Mouse (Mus musculus) left cerebral cortex, adult 8-10 months (tissue): ENCODE results near the gene Olfr282. TPM values are rescaled to one million over a fixed set of nuclear protein-coding genes. Genes with fewer than 3 reads are reported as not detected.

Source experiments
- DNase-seq, 2 experiments: peaks; one replicate each; pipeline ENCODE4 v3.0.0; 2022; ENCODE audit warnings: low spot score in 2 of 2
- total RNA-seq, 4 experiments: library from RNA; stranded (reverse); gene quantifications; 2 replicates each; pipeline ENCODE4 v1.2.4; 2022

The Olfr282 gene
- total RNA-seq, 4 experiments from 2014 or later, result not detected

- no peak for DNase-seq
These were observed 43.9 kb downstream of the Olfr282 start for GRCm38 (mm10) chr15:98474958-98475357.

DNA sequence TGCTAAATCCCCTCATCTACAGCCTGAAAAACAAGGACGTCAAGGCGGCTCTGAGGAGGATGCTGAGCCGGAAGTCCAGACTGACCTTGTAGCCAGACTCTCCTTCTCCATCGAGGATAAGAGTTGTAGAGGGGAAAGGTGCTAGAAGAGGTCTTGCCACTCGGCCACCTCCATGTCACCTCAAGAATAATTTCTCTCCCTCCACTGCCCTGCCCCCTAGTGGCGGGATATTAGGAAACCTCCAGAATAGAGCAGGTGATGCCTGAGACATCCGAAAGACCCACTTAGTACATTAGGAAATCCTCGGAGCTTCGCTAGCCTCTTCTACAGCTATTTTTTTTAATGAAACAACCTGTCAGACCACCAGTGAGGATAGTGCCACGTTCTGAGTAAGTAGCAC, 44.4 kb downstream of the Olfr282 start:
- no peak for DNase-seq

DNA sequence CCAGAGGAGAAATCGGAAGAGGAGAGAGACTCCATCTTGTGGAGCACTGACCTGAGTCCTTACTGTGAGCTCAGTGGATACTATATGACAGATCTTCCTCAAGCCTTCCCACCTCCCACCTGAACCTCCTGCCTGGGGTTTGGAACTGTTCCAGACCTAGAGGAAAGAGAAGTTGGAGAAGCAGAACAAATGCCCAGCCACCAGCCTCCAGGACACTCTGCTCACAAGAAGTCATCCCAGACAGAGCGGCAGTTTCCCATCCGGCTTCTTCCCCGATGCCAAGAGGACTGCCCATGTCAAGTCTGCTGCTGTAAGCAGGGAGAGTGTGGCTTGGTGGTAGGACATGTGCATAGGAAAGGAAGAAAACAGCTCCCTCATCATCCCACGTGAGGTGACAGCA, 45.3 kb downstream of the Olfr282 start:
- DNase-seq, result no peak

GRCm38 (mm10) chr15:98479568-98480102, 48.6 kb downstream of the Olfr282 start:
- DNase-seq, result no peak

DNA sequence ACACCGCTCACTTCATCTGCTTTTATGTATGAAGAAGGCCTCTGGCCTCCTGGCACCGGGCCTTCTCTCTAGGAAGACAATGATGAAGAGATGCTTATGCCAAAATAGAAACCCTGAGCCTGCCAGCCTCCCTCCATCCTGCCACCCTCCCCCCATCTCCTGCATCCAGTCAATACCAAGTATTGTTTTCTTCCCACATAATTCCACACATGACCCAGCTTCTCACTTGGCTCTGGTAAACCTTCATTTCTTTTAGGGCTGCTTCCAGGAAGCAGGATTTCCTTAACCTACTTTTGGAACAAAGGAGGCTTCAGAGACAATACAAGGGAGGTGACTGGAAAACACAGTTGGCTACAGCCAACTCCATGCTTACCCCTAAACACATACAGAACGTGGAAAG, 51.7 kb downstream of the Olfr282 start, which contains the start of gene Lalba:
Gene Lalba, minus strand, starts transcription at position 21 of the 400 bp plus-strand sequence.
- no peak for DNase-seq

DNA sequence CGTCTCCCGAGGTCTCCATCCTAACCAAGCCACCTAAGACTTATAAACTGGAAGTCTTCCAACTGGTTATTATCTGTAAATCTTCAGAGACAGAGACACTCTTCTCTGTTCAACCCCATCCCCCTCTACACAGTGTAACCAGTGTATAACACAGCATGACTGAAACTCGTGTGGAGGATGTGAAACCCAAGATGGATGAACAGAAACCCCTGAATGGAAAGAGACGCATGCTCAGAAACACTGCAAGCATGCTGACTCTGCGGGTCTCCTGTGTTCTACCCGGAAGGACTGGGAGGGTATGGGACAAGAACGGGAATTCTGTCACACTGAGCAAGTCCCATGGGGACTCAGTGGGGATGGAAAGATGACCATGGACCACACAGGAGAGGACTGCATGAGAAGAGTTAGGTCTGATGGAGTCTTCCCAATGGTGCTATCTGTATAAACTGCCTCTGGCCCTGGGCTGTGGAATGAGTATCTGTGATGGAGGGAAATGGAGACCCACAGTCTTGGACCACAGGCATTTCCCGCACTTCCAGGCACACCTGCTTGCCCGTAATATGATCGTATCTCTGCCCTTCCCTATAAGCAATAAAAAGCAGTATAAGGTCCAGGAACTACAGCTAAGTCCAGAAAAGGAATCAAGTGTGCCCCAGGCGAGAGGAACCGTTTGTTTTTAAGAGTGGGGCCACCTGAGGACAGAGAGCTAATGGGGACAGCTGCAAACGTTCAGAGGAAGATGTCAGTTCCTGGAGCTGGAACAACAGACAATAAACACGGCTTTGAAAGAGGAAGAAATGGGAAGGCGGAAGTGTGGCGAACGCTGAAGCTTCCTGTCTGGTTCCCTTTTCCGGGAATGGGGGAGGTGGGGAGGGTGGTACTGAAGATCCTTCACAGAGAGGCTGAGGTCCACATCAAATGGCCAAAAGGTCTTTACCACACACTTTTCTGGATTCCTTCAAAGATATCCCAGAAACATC, 53.2 kb downstream of the Olfr282 start:
- no peak for DNase-seq

DNA sequence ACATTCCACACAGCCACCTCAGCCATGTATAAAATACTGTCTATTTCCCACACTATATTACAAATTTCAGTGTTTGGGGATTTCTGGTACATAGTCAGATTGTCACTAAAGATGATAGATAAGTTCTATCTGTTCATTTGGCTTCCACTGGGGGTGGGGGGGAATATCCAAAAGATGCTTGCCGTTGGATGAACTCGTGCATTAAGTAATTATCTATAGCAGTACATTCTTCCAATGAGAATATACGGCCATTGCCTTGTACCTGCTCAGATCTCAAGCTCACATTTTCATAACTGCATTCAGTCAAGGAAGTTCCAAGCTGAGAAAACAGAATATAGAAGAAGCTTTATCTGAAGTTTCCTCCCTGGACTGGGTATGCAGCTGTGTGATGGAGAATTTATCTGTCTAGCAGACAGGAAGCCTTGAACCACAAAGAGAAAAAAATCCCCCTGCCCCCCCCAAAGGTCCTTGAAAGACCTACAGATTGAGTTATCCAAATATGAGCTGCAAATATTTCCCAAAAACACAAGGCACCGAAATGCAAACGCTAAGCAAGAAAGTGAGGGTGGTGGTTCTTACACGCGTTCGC, 55.5 kb downstream of the Olfr282 start:
- no peak for DNase-seq

Other genes starting within 250 kb of the Olfr282 start
- gene Olfr288, start 235.7 kb upstream of the Olfr282 start, total RNA-seq, result under 1 TPM in 1 of 4 experiments, not detected in 3; 0.37 TPM
- under 1 TPM in 2 of 4 experiments, not detected in 2; 0.17 to 0.35 TPM for gene Gm44579, start 210.2 kb upstream of the Olfr282 start, total RNA-seq
- gene Olfr287, start 210.2 kb upstream of the Olfr282 start, total RNA-seq, result 1 to 10 TPM; 4.2 to 4.9 (median 4.5) TPM
- gene Olfr286, start 196.8 kb upstream of the Olfr282 start, total RNA-seq, result not detected
- not detected for gene H1fnt, start 173.9 kb upstream of the Olfr282 start, total RNA-seq
- gene Zfp641, start 135.1 kb upstream of the Olfr282 start, total RNA-seq, result 1 to 10 TPM; 7.4 to 8.3 (median 8.1) TPM
- gene Olfr285, start 113.9 kb upstream of the Olfr282 start, total RNA-seq, result not detected
- gene Olfr284, start 90.2 kb upstream of the Olfr282 start, total RNA-seq, result not detected
- not detected for gene Olfr283, start 50.3 kb upstream of the Olfr282 start, total RNA-seq
- not detected for gene Olfr281, start 21.4 kb downstream of the Olfr282 start, total RNA-seq
- not detected for gene OR5BS1P, start 38.7 kb downstream of the Olfr282 start, total RNA-seq
- not detected for gene Lalba, start 51.5 kb downstream of the Olfr282 start, total RNA-seq
- gene Olfr279, start 61.2 kb downstream of the Olfr282 start, total RNA-seq, result not detected
- gene Kansl2, start 103.0 kb downstream of the Olfr282 start, total RNA-seq, result 10 to 100 TPM; 54.0 to 61.0 (median 56.8) TPM
- gene Ccnt1, start 139.7 kb downstream of the Olfr282 start, total RNA-seq, result 10 to 100 TPM; 35.1 to 44.7 (median 40.9) TPM
- not detected for gene 4930415O20Rik, start 139.8 kb downstream of the Olfr282 start, total RNA-seq
- 10 to 100 TPM; 39.7 to 46.1 (median 41.2) TPM for gene Adcy6, start 178.9 kb downstream of the Olfr282 start, total RNA-seq
- gene Cacnb3, start 199.6 kb downstream of the Olfr282 start, total RNA-seq, result 100 to 1,000 TPM; 212 to 229 (median 221) TPM
- gene Ddx23, start 231.7 kb downstream of the Olfr282 start, total RNA-seq, result 10 to 100 TPM; 77.3 to 95.7 (median 87.1) TPM
- 10 to 100 TPM; 15.6 to 22.9 (median 20.5) TPM for gene Rnd1, start 246.2 kb downstream of the Olfr282 start, total RNA-seq